Mouse (Mus musculus) neural tube, embryonic 15.5 days (tissue): ENCODE data around the gene Gm11937. TPM values are rescaled to one million over a fixed set of nuclear protein-coding genes. Genes with fewer than 3 reads are reported as not detected.
"Not testable (repeated sequence)": the region's sequence is repeated elsewhere in the genome, so short reads cannot be mapped to it uniquely, and the experiment has no call there.

ENCODE experiments used
- ATAC-seq: fragments of 200-750 bp; cut with Nextera tagmentation; 2 replicates; pipeline ENCODE4 v1.8.0; 2017; ENCODE audit warnings: mild to moderate bottlenecking, moderate TSS enrichment, moderate library complexity; ENCODE audit not compliant: low FRiP score
- H3K27ac ChIP-seq: fragments of 300-500 bp; sonication (generic); replicated peaks from 2 replicates; pipeline ENCODE4 v1.5.1; 2015; ENCODE audit warnings: mild to moderate bottlenecking, inconsistent platforms
- H3K27me3 ChIP-seq: fragments of 300-500 bp; sonication (generic); replicated peaks from 2 replicates; pipeline ENCODE4 v1.6.1; 2015; ENCODE audit warnings: inconsistent platforms
- H3K36me3 ChIP-seq: fragments of 300-500 bp; sonication (generic); 2 replicates; pipeline ENCODE4 v1.6.1; 2015; ENCODE audit warnings: inconsistent platforms
- H3K4me1 ChIP-seq: fragments of 300-500 bp; sonication (generic); 2 replicates; pipeline ENCODE4 v1.6.1; 2015; ENCODE audit warnings: inconsistent platforms
- H3K4me2 ChIP-seq: fragments of 300-500 bp; sonication (generic); 2 replicates; pipeline ENCODE4 v1.6.1; 2015; ENCODE audit warnings: inconsistent platforms, mild to moderate bottlenecking, moderate library complexity
- H3K4me3 ChIP-seq: fragments of 300-500 bp; sonication (generic); replicated peaks from 2 replicates; pipeline ENCODE4 v1.5.1; 2015; ENCODE audit warnings: mild to moderate bottlenecking, inconsistent platforms
- H3K9ac ChIP-seq: fragments of 300-500 bp; sonication (generic); replicated peaks from 2 replicates; pipeline ENCODE4 v1.6.1; 2015; ENCODE audit warnings: mild to moderate bottlenecking, inconsistent platforms
- H3K9me3 ChIP-seq: fragments of 300-500 bp; sonication (generic); replicated peaks from 2 replicates; pipeline ENCODE4 v1.6.1; 2016; ENCODE audit warnings: inconsistent platforms
- WGBS: fragments of 180-500 bp; shearing (Covaris S2); methylation state at CpG from one replicate; pipeline ENCODE4 v1.1.7; 2015; ENCODE audit warnings: mixed read lengths; 5-methylcytosine and 5-hydroxymethylcytosine counted together
- polyA plus RNA-seq: library from polyadenylated mRNA; unstranded; fragments of >200 nt; fragmentation: Nextera tagmentation; extraction: Ambion mirVana; gene quantifications from 2 replicates; pipeline ENCODE4 v1.2.1, GENCODE M21; 2015

Gene Gm11937
- not detected in 2 replicates for polyA plus RNA-seq

- ATAC-seq, H3K36me3 ChIP-seq, H3K4me3 ChIP-seq, H3K27ac ChIP-seq, H3K27me3 ChIP-seq, H3K4me2 ChIP-seq, H3K9ac ChIP-seq, H3K9me3 ChIP-seq, H3K4me1 ChIP-seq: not testable (repeated sequence)
- 64% methylated on average over 1 of the region's 2 CpGs for WGBS
Measured at GRCm38 (mm10) chr11:99610089-99610488, at the start of gene Gm11937. TSS of gene Gm11937 (minus strand) at chr11:99610189.

- Histone ChIP-seq H3K4me2 (no peak overlapping the region), H3K27ac (no peak overlapping the region), H3K9me3 (no peaks in the 10 kb centered on the region), H3K9ac (no peak overlapping the region), H3K4me3 (no peak overlapping the region), H3K27me3 (no peaks in the 10 kb centered on the region), H3K4me1 (no peaks in the 10 kb centered on the region), H3K36me3 (no peaks in the 10 kb centered on the region)
- 79% methylated on average over 4 of the region's 4 CpGs for WGBS
- no peak for ATAC-seq
Measured at GRCm38 (mm10) chr11:99659256-99659655, 49.3 kb upstream of the Gm11937 start.

GRCm38 (mm10) chr11:99658467-99659010 lies 48.5 kb upstream of the Gm11937 start, which contains the start of gene Gm11563:
TSS of gene Gm11563 (minus strand) at chr11:99658960.
- not testable (repeated sequence) for H3K9me3 ChIP-seq, H3K4me3 ChIP-seq, H3K9ac ChIP-seq, H3K4me1 ChIP-seq, ATAC-seq, H3K4me2 ChIP-seq, H3K27me3 ChIP-seq, H3K27ac ChIP-seq, H3K36me3 ChIP-seq
- WGBS, result 73% methylated on average over 10 of the region's 10 CpGs

GRCm38 (mm10) chr11:99657051-99657450 lies 47.1 kb upstream of the Gm11937 start:
- H3K27ac ChIP-seq, result no peak overlapping the region
- H3K4me2 ChIP-seq, result no peak overlapping the region
- H3K4me3 ChIP-seq, result no peak overlapping the region
- WGBS, result 44% methylated on average over 5 of the region's 5 CpGs
- no peaks in the 10 kb centered on the region for H3K9me3 ChIP-seq
- H3K4me1 ChIP-seq, result no peaks in the 10 kb centered on the region
- no peak overlapping the region for H3K9ac ChIP-seq
- H3K27me3 ChIP-seq, result no peaks in the 10 kb centered on the region
- no peak for ATAC-seq
- H3K36me3 ChIP-seq, result no peaks in the 10 kb centered on the region

- Histone ChIP-seq H3K9ac (no peak within 1 kb of the TSS), H3K27ac (no peak within 1 kb of the TSS), H3K27me3 (no peaks in the 10 kb centered on the region), H3K4me3 (no peak within 1 kb of the TSS), H3K36me3 (no peaks in the 10 kb centered on the region), H3K9me3 (no peaks in the 10 kb centered on the region), H3K4me1 (no peaks in the 10 kb centered on the region), H3K4me2 (no peak within 1 kb of the TSS)
- 91% methylated on average over 2 of the region's 2 CpGs for WGBS
- ATAC-seq, result no peak
Measured at GRCm38 (mm10) chr11:99650136-99650535, 40.1 kb upstream of the Gm11937 start, which contains the start of gene Gm11555. TSS of gene Gm11555 (minus strand) at chr11:99650236.

GRCm38 (mm10) chr11:99646444-99646843 lies 36.5 kb upstream of the Gm11937 start:
- Histone ChIP-seq H3K4me1 (no peaks in the 10 kb centered on the region), H3K36me3 (no peaks in the 10 kb centered on the region), H3K4me3 (no peak overlapping the region), H3K4me2 (no peak overlapping the region), H3K27ac (no peak overlapping the region), H3K27me3 (no peaks in the 10 kb centered on the region), H3K9ac (no peak overlapping the region), H3K9me3 (no peaks in the 10 kb centered on the region)
- ATAC-seq, result no peak
- WGBS, result 90% methylated on average over 15 of the region's 15 CpGs

- H3K36me3 ChIP-seq, result no peaks in the 10 kb centered on the region
- H3K9ac ChIP-seq, result no peak overlapping the region
- no peak overlapping the region for H3K27ac ChIP-seq
- no peaks in the 10 kb centered on the region for H3K27me3 ChIP-seq
- H3K4me1 ChIP-seq, result no peaks in the 10 kb centered on the region
- H3K9me3 ChIP-seq, result no peaks in the 10 kb centered on the region
- H3K4me3 ChIP-seq, result no peak overlapping the region
- no peak for ATAC-seq
- H3K4me2 ChIP-seq, result no peak overlapping the region
- 44% methylated on average over 3 of the region's 3 CpGs for WGBS
Measured at GRCm38 (mm10) chr11:99644351-99644750, 34.4 kb upstream of the Gm11937 start.

GRCm38 (mm10) chr11:99643635-99644139 lies 33.7 kb upstream of the Gm11937 start, which contains the start of gene Krtap4-7:
TSS of gene Krtap4-7 (minus strand) at chr11:99644089.
- not testable (repeated sequence) for H3K36me3 ChIP-seq, H3K4me2 ChIP-seq, H3K4me3 ChIP-seq, ATAC-seq, H3K27ac ChIP-seq, H3K4me1 ChIP-seq, H3K27me3 ChIP-seq, H3K9ac ChIP-seq, H3K9me3 ChIP-seq
- WGBS, result 81% methylated on average over 9 of the region's 9 CpGs

GRCm38 (mm10) chr11:99640926-99641325 lies 30.9 kb upstream of the Gm11937 start:
- H3K4me1 ChIP-seq, result no peaks in the 10 kb centered on the region
- H3K27ac ChIP-seq, result no peak overlapping the region
- no peaks in the 10 kb centered on the region for H3K36me3 ChIP-seq
- no peaks in the 10 kb centered on the region for H3K9me3 ChIP-seq
- WGBS, result 55% methylated on average over 1 of the region's 1 CpGs
- H3K4me3 ChIP-seq, result no peak overlapping the region
- H3K27me3 ChIP-seq, result no peaks in the 10 kb centered on the region
- no peak overlapping the region for H3K4me2 ChIP-seq
- ATAC-seq, result no peak
- no peak overlapping the region for H3K9ac ChIP-seq

GRCm38 (mm10) chr11:99637086-99637485 lies 27.1 kb upstream of the Gm11937 start:
- no peaks in the 10 kb centered on the region for H3K4me1 ChIP-seq
- no peak for ATAC-seq
- H3K4me2 ChIP-seq, result no peak overlapping the region
- no peaks in the 10 kb centered on the region for H3K36me3 ChIP-seq
- WGBS, result 71% methylated on average over 1 of the region's 1 CpGs
- H3K4me3 ChIP-seq, result no peak overlapping the region
- H3K9ac ChIP-seq, result no peak overlapping the region
- no peak overlapping the region for H3K27ac ChIP-seq
- H3K27me3 ChIP-seq, result no peaks in the 10 kb centered on the region
- no peaks in the 10 kb centered on the region for H3K9me3 ChIP-seq

GRCm38 (mm10) chr11:99634653-99635134 lies 24.7 kb upstream of the Gm11937 start, which contains the start of gene Krtap4-2:
TSS of gene Krtap4-2 (minus strand) at chr11:99635084.
- Histone ChIP-seq H3K9ac (no peak within 1 kb of the TSS), H3K4me1 (no peaks in the 10 kb centered on the region), H3K9me3 (no peaks in the 10 kb centered on the region), H3K4me2 (no peak within 1 kb of the TSS), H3K36me3 (no peaks in the 10 kb centered on the region), H3K4me3 (no peak within 1 kb of the TSS), H3K27ac (no peak within 1 kb of the TSS), H3K27me3 (no peaks in the 10 kb centered on the region)
- 38% methylated on average over 8 of the region's 8 CpGs for WGBS
- ATAC-seq, result no peak

GRCm38 (mm10) chr11:99633293-99633692 lies 23.3 kb upstream of the Gm11937 start:
- no peak overlapping the region for H3K9ac ChIP-seq
- no peak for ATAC-seq
- 61% methylated on average over 2 of the region's 2 CpGs for WGBS
- H3K27me3 ChIP-seq, result no peaks in the 10 kb centered on the region
- H3K4me1 ChIP-seq, result no peaks in the 10 kb centered on the region
- no peaks in the 10 kb centered on the region for H3K36me3 ChIP-seq
- H3K27ac ChIP-seq, result no peak overlapping the region
- no peak overlapping the region for H3K4me3 ChIP-seq
- H3K9me3 ChIP-seq, result no peaks in the 10 kb centered on the region
- H3K4me2 ChIP-seq, result no peak overlapping the region
